ENCODE assay signal across 10 mouse cellular contexts in the genomic region with DNA sequence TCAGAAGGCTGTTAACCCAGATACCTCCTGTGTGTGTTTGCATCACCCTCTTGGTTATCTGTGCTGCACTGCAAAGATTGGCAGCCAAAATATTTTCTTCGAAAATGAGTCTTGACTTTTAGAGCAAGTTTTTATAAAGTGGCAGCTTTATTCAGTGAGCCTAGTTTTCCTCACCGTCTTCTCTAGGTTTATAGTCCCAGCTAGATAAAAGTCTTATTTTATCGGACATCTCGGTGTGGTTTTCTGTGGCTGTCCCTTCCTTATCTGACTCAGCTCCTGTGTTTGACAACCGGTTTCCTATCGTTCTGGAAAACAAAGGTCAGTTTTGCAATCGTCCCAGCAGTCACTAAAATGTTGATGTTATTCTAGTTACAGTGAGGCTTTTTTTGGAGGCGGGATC. TPM values are rescaled to one million over a fixed set of nuclear protein-coding genes. Genes with fewer than 3 reads are reported as not detected.
DNase-seq lines count a peak whose midpoint lies in the region; ATAC-seq and TF ChIP-seq lines count a peak whose summit lies in the region.
"Had no signal": no experiment of that assay in that cellular context is flagged by ENCODE, and none has a peak within 500 bp of the region (broad histone marks: within the 10 kb centered on the region; RNA-seq: fewer than 3 reads in every experiment).

No protein-coding gene starts in this region.

- DNase-seq in kidney, postnatal 0 days (ENCODE audit: low spot score), result no peak
- no peak for DNase-seq in kidney, adult 8-10 months
- no peak for DNase-seq in right cerebral cortex, postnatal 36 days (ENCODE audit: low spot score in 2 of 2)
- no peak for DNase-seq in adrenal gland, adult 8-10 months
- DNase-seq in gastrocnemius, adult 8-10 months (ENCODE audit: low spot score in 2 of 2), result no peak
- DNase-seq: cerebellum, adult 9-10 months; kidney, postnatal 10 days had no signal

- 57% methylated on average over 8 of the region's 8 CpGs for WGBS in kidney, postnatal 0 days
- WGBS in limb, embryonic 12.5 days, result 82% methylated on average over 8 of the region's 8 CpGs
- 68% methylated on average over 8 of the region's 8 CpGs for WGBS in neural tube, embryonic 15.5 days

- no peaks in the 10 kb centered on the region for H3K27me3 ChIP-seq in kidney, postnatal 0 days (ENCODE audit: insufficient read depth, low read length)
- H3K27me3 ChIP-seq in limb, embryonic 12.5 days, result no peaks in the 10 kb centered on the region
- H3K27me3 ChIP-seq in neural tube, embryonic 15.5 days (replicated peaks), result no peaks in the 10 kb centered on the region

- peaks cover 11% of the 10 kb centered on the region; the same call in 1 of the 2 replicates for H3K4me1 ChIP-seq in kidney, postnatal 0 days (replicated peaks; ENCODE audit: insufficient read depth, low read length)
- H3K4me1 ChIP-seq in embryonic fibroblast, embryonic 13.5 days (ENCODE audit: control insufficient read depth, insufficient read depth, low read length), result peaks cover 2% of the 10 kb centered on the region; the same call in 1 of the 2 replicates
- H3K4me1 ChIP-seq in limb, embryonic 12.5 days (replicated peaks), result peaks cover 21% of the 10 kb centered on the region
- peaks cover 37% of the 10 kb centered on the region for H3K4me1 ChIP-seq in neural tube, embryonic 15.5 days

- H3K9ac ChIP-seq in kidney, postnatal 0 days (ENCODE audit: low read depth, low read length), result no peak overlapping the region
- no peak overlapping the region for H3K9ac ChIP-seq in limb, embryonic 12.5 days (replicated peaks)
- peak overlapping the region; percentile 87 for H3K9ac ChIP-seq in neural tube, embryonic 15.5 days (replicated peaks)

- no peak for ATAC-seq in kidney, postnatal 0 days (replicated peaks; ENCODE audit: low FRiP score, low read depth)
- no peak for ATAC-seq in limb, embryonic 12.5 days (ENCODE audit: insufficient number of reproducible peaks, insufficient read depth, low FRiP score, low TSS enrichment, low read depth)
- ATAC-seq in neural tube, embryonic 15.5 days (ENCODE audit: low FRiP score), result no peak

- TF ChIP-seq CTCF in kidney, postnatal 0 days (IDR thresholded peaks at IDR 0.05; ENCODE audit: low read depth), result no peak
- no peak for TF ChIP-seq CTCF in embryonic fibroblast, embryonic 13.5 days (IDR thresholded peaks at IDR 0.05; ENCODE audit: borderline replicate concordance, insufficient read depth, low read length)

- no peaks in the 10 kb centered on the region for H3K9me3 ChIP-seq in kidney, postnatal 0 days (replicated peaks; ENCODE audit: low read length)
- peaks cover 8% of the 10 kb centered on the region; the same call in 1 of the 2 replicates for H3K9me3 ChIP-seq in limb, embryonic 12.5 days
- no peaks in the 10 kb centered on the region for H3K9me3 ChIP-seq in neural tube, embryonic 15.5 days (replicated peaks)

- H3K4me2 ChIP-seq in kidney, postnatal 0 days (ENCODE audit: low read length), result 0 out of 2 replicates have a peak overlapping the region, but pooled peaks have one; percentile 89
- H3K4me2 ChIP-seq in limb, embryonic 12.5 days, result peak overlapping the region; percentile 65
- peak overlapping the region; percentile 79 for H3K4me2 ChIP-seq in neural tube, embryonic 15.5 days

- H3K4me3 ChIP-seq in kidney, postnatal 0 days (replicated peaks; ENCODE audit: low read depth, low read length), result no peak overlapping the region
- H3K4me3 ChIP-seq in embryonic fibroblast, embryonic 13.5 days (ENCODE audit: insufficient read depth, low read length), result peak overlapping the region; percentile 96
- peak overlapping the region; percentile 69 for H3K4me3 ChIP-seq in limb, embryonic 12.5 days (replicated peaks)
- peak overlapping the region; percentile 87 for H3K4me3 ChIP-seq in neural tube, embryonic 15.5 days (replicated peaks)

- no peaks in the 10 kb centered on the region for H3K36me3 ChIP-seq in kidney, postnatal 0 days (ENCODE audit: insufficient read depth, low read length)
- H3K36me3 ChIP-seq in limb, embryonic 12.5 days, result peaks cover 8% of the 10 kb centered on the region; the same call in 1 of the 2 replicates
- H3K36me3 ChIP-seq in neural tube, embryonic 15.5 days, result peaks cover 3% of the 10 kb centered on the region; the same call in 1 of the 2 replicates

- no peak for TF ChIP-seq POLR2A in embryonic fibroblast, embryonic 13.5 days (IDR thresholded peaks at IDR 0.05; ENCODE audit: low read depth, low read length)

- H3K27ac ChIP-seq in kidney, postnatal 0 days, result no peak overlapping the region
- H3K27ac ChIP-seq in embryonic fibroblast, embryonic 13.5 days (ENCODE audit: insufficient read depth, low read length), result peak overlapping the region; percentile 58
- no peak overlapping the region for H3K27ac ChIP-seq in limb, embryonic 12.5 days
- no peak overlapping the region for H3K27ac ChIP-seq in neural tube, embryonic 15.5 days (replicated peaks)

RNA-seq across cellular contexts. Expression of a gene that starts 1.6 kb away (rescaled TPM):
- polyA plus RNA-seq in kidney, postnatal 0 days (2015; fragmentation: Nextera tagmentation; extraction: Ambion mirVana), result 9.2 and 9.7 TPM in 2 replicates
- 62.4 and 65.2 TPM in 2 replicates for polyA plus RNA-seq in embryonic fibroblast, embryonic 13.5 days (2011; ENCODE audit: insufficient read length, low read depth, missing spikeins)
- polyA plus RNA-seq in limb, embryonic 12.5 days (2016; fragmentation: Nextera tagmentation; extraction: Ambion mirVana), result 20.0 and 22.0 TPM in 2 replicates
- polyA plus RNA-seq in neural tube, embryonic 15.5 days (2015; fragmentation: Nextera tagmentation; extraction: Ambion mirVana), result 25.0 and 26.6 TPM in 2 replicates
- total RNA-seq in adrenal gland, adult 8-10 months (2022), result 10 to 100 TPM; 15.1 to 24.5 (median 20.4) TPM
- 10 to 100 TPM in 1 of 4 experiments, 1 to 10 TPM in 3; 7.4 to 10.8 (median 8.6) TPM for total RNA-seq in gastrocnemius, adult 8-10 months (2022)

RNA-seq across cellular contexts. Expression of a gene that starts 28.5 kb away (rescaled TPM):
- 0.04 and 0.14 TPM in 2 replicates for polyA plus RNA-seq in kidney, postnatal 0 days (2015; fragmentation: Nextera tagmentation; extraction: Ambion mirVana)
- not detected in 2 replicates for polyA plus RNA-seq in embryonic fibroblast, embryonic 13.5 days (2011; ENCODE audit: insufficient read length, low read depth, missing spikeins)
- polyA plus RNA-seq in limb, embryonic 12.5 days (2016; fragmentation: Nextera tagmentation; extraction: Ambion mirVana), result not detected in 2 replicates
- 0.11 TPM in 1 of 2 replicates, not detected in the other for polyA plus RNA-seq in neural tube, embryonic 15.5 days (2015; fragmentation: Nextera tagmentation; extraction: Ambion mirVana)
- not detected for total RNA-seq in adrenal gland, adult 8-10 months (2022)
- not detected for total RNA-seq in gastrocnemius, adult 8-10 months (2022)

RNA-seq across cellular contexts. Expression of a gene that starts 47.2 kb away (rescaled TPM):
- polyA plus RNA-seq in kidney, postnatal 0 days (2015; fragmentation: Nextera tagmentation; extraction: Ambion mirVana), result 0.29 and 0.33 TPM in 2 replicates
- polyA plus RNA-seq in embryonic fibroblast, embryonic 13.5 days (2011; ENCODE audit: insufficient read length, low read depth, missing spikeins), result not detected in 2 replicates
- 0.14 and 0.26 TPM in 2 replicates for polyA plus RNA-seq in limb, embryonic 12.5 days (2016; fragmentation: Nextera tagmentation; extraction: Ambion mirVana)
- 4.1 and 7.1 TPM in 2 replicates for polyA plus RNA-seq in neural tube, embryonic 15.5 days (2015; fragmentation: Nextera tagmentation; extraction: Ambion mirVana)
- total RNA-seq in adrenal gland, adult 8-10 months (2022), result 1 to 10 TPM in 3 of 4 experiments, under 1 TPM in 1; 0.59 to 2.1 (median 1.1) TPM
- not detected for total RNA-seq in gastrocnemius, adult 8-10 months (2022)
